Mouse (Mus musculus) limb, embryonic 10.5 days (tissue): ENCODE measurements at regions not wholly inside any gene's neighbourhood (a gene's known extent, or its start where the extent isn't known, plus 50 kb on each side); places are given as distances from the start of the nearest gene placed in this dataset.

Experiments used
- DNase-seq: peaks from one replicate; pipeline ENCODE4 v3.0.0-alpha.2; 2017; ENCODE audit warnings: low spot score
- H3K27ac ChIP-seq: fragments of 300-500 bp; sonication (generic); 2 replicates; pipeline ENCODE4 v1.5.1; 2016; ENCODE audit warnings: mild to moderate bottlenecking
- H3K27me3 ChIP-seq: fragments of 300-500 bp; sonication (generic); 2 replicates; pipeline ENCODE4 v1.6.1; 2016; ENCODE audit warnings: low read depth, mild to moderate bottlenecking; ENCODE audit not compliant: poor library complexity, severe bottlenecking
- H3K36me3 ChIP-seq: fragments of 300-500 bp; sonication (generic); 2 replicates; pipeline ENCODE4 v1.6.1; 2016; ENCODE audit warnings: mild to moderate bottlenecking, moderate library complexity
- H3K4me1 ChIP-seq: fragments of 300-500 bp; sonication (generic); 2 replicates; pipeline ENCODE4 v1.6.1; 2016
- H3K4me3 ChIP-seq: fragments of 300-500 bp; sonication (generic); 2 replicates; pipeline ENCODE4 v1.5.1; 2016; ENCODE audit warnings: mild to moderate bottlenecking, moderate library complexity
- H3K9me3 ChIP-seq: fragments of 300-500 bp; sonication (generic); replicated peaks from 2 replicates; pipeline ENCODE4 v1.6.1; 2016; ENCODE audit warnings: mild to moderate bottlenecking
- WGBS: fragments of 180-500 bp; shearing (Covaris S2); methylation state at CpG from one replicate; pipeline ENCODE4 v1.1.7; 2016; 5-methylcytosine and 5-hydroxymethylcytosine counted together

DNA sequence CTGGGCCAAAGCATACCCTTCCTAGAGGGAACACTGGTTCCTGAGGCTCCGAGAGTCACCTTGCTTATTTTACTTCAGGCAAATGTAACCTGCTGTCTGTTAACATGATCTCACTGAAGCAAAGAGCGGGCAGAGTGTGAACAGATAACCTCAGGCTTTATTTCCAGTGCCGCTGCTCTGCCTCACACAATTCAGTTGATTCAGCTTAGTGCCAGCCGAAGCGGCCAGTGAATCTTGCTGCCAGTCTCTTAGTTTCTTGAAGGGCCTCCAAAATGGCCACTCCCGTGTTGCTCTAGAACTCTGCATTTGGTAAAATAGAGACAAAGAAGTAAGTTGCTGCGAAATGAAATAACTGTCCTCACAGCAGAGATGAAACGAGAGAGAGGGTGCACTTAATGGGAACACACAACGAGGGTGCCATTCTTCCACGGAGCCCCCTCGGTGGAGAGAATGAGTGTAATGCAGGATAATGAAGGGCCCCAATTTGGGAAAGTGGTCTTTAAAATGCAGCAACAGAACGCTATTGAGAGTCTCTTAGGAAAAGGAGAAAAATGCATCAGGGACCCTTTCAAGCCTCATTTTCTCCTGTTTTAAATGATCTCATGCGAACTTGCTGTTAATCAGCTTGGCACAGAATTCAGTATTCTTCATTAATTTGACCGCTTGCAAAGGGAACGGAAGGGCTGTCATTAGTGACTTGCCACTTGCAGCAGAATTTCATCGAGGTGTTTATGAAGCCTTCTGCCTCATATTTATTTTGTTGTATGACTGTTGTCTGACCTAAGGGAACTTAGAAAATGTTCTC is 81.2 kb upstream of the Mmadhc start:
- 85% methylated on average over 16 of the region's 16 CpGs for WGBS
- Histone ChIP-seq H3K4me3 (no peak overlapping the region), H3K27ac (no peak overlapping the region), H3K36me3 (no peaks in the 10 kb centered on the region), H3K9me3 (no peaks in the 10 kb centered on the region), H3K27me3 (no peaks in the 10 kb centered on the region), H3K4me1 (no peaks in the 10 kb centered on the region)
- DNase-seq: no peak

DNA sequence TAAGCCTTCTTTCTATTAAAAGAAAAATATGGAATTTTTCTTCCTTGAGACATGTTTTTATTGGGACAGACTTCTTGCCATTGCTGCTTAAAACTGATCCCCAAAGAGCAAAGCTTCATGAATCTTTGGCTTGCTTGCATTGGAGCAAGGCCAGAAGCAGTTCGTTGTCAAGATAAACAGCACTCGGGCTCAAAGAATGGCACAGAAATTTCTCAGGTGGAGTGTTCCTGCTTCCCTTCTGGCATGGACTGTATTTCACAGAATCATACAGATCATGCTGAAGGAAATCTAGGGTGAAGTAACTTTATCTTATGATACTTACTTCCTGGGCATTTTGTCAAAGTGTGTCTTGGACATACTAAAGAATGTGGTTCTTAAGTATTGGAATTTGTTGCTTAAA is 77.0 kb upstream of the Mmadhc start:
- Histone ChIP-seq H3K27ac (no peak overlapping the region), H3K9me3 (no peaks in the 10 kb centered on the region), H3K4me3 (no peak overlapping the region), H3K27me3 (no peaks in the 10 kb centered on the region), H3K4me1 (no peaks in the 10 kb centered on the region), H3K36me3 (no peaks in the 10 kb centered on the region)
- DNase-seq: no peak
- WGBS: 85% methylated on average over 2 of the region's 2 CpGs

DNA sequence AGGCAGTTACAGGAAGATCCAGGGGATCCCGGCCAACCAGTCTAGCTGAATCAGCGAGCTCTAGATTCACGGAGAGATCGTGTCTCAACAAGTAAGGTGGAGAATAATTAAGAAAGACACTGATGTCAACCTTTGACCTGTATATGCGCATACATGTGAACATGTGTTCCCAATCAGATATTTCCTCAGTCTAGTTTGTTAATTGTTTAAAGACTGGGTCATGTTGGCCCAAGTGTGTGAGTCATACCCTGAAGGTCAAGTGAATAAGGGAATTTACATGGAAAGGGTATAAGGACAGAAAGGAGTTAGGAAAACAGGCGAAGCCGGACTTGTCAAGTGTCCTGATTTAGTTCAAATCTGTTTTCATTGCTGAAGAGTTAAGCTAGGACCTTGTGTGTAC is 76.4 kb upstream of the Mmadhc start:
- Histone ChIP-seq H3K4me1 (no peaks in the 10 kb centered on the region; the same call in 1 of the 2 replicates), H3K9me3 (no peaks in the 10 kb centered on the region), H3K4me3 (no peak overlapping the region), H3K27ac (no peak overlapping the region), H3K36me3 (no peaks in the 10 kb centered on the region), H3K27me3 (no peaks in the 10 kb centered on the region)
- DNase-seq: no peak
- WGBS: 71% methylated on average over 7 of the region's 7 CpGs

DNA sequence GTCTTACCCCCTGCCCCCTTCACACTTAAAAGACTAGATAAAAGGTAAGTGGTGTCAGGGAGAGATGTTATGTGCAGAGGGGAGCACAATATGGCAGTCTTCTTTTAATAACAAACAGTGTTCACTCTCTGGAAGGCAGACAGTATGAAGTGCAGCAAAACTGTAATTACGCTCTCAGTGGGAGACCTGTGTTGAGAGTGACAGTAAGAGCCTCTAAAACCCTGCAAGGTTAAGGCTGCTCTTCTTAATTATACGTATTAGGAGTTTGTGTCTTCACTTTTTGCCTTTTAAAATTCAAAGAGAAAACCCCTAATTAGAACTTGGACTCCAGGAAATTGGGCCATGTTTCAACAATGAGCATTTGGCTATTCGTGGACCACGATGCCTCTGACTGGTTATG is 72.2 kb upstream of the Mmadhc start:
- no peak overlapping the region for H3K27ac ChIP-seq
- H3K27me3 ChIP-seq: no peaks in the 10 kb centered on the region
- no peaks in the 10 kb centered on the region for H3K36me3 ChIP-seq
- 65% methylated on average over 4 of the region's 4 CpGs for WGBS
- peaks cover 3% of the 10 kb centered on the region; the same call in 1 of the 2 replicates for H3K4me1 ChIP-seq
- no peak overlapping the region for H3K4me3 ChIP-seq
- H3K9me3 ChIP-seq: no peaks in the 10 kb centered on the region
- no peak for DNase-seq

DNA sequence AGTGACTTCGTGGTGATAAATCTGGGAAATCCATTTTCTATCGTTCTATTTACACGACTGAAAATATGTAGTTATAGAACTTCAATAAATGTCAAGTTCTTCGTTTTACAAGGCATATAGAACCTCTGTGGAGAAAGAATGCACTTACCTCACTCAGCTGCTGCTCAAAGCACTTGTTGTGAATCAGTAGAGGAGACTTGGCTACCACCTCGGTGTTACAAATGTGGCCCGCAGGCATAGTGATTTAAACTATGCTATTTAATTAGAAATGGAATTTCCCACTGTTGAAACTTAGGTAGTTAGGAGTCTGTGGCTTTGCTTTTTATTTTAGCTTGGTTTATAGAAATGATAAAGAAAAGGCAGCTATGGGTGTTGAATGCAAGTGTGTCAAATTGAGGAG is 71.8 kb upstream of the Mmadhc start:
- Histone ChIP-seq H3K9me3 (no peaks in the 10 kb centered on the region), H3K27me3 (no peaks in the 10 kb centered on the region), H3K4me1 (peaks cover 3% of the 10 kb centered on the region; the same call in 1 of the 2 replicates), H3K27ac (no peak overlapping the region), H3K4me3 (no peak overlapping the region), H3K36me3 (no peaks in the 10 kb centered on the region)
- WGBS: 82% methylated on average over 6 of the region's 6 CpGs
- DNase-seq: no peak

DNA sequence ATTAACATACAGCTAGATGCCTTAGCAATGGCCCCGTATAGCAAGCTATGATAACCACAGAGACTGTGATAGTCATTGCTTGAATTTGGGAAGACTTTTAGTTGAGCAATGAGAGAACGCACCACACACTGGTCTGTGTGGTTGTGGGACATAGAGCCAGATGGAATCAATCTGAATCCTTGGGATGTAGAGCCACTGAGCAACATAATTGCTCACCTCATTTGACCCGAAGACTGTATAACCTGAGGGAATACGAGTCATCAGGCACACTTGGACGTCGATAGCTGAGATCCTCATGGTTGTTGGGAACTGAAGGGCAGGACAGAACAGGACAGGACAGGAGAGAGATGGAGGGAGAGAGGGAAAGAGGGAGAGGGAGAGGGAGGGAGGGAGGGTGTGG is 68.6 kb upstream of the Mmadhc start:
- Histone ChIP-seq H3K27me3 (no peaks in the 10 kb centered on the region), H3K9me3 (no peaks in the 10 kb centered on the region), H3K36me3 (no peaks in the 10 kb centered on the region), H3K27ac (no peak overlapping the region), H3K4me1 (peaks cover 3% of the 10 kb centered on the region; the same call in 1 of the 2 replicates), H3K4me3 (no peak overlapping the region)
- DNase-seq: no peak
- 69% methylated on average over 6 of the region's 6 CpGs for WGBS

DNA sequence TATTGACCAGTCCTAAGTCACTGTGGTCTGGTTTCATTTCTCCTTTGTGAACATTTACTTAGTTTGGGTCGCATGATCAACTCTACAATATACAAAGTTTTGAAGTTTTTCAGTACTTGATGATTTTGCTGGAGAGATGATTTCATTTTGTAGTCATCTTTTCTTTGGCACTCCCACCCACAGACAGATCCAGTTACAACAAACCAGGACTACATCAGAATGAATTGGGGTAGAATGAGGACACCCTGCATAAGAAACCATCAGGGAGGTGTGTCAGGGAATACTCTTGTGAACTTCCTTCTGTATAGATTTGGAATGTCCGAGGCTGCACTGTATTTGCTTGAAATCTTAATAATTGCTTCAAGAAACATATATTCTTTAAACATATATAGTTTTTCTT is 59.5 kb upstream of the Mmadhc start:
- H3K4me1 ChIP-seq: no peaks in the 10 kb centered on the region
- H3K4me3 ChIP-seq: no peak overlapping the region
- H3K27ac ChIP-seq: no peak overlapping the region
- no peaks in the 10 kb centered on the region for H3K36me3 ChIP-seq
- no peaks in the 10 kb centered on the region for H3K27me3 ChIP-seq
- H3K9me3 ChIP-seq: no peaks in the 10 kb centered on the region
- DNase-seq: no peak
- 94% methylated on average over 2 of the region's 2 CpGs for WGBS

DNA sequence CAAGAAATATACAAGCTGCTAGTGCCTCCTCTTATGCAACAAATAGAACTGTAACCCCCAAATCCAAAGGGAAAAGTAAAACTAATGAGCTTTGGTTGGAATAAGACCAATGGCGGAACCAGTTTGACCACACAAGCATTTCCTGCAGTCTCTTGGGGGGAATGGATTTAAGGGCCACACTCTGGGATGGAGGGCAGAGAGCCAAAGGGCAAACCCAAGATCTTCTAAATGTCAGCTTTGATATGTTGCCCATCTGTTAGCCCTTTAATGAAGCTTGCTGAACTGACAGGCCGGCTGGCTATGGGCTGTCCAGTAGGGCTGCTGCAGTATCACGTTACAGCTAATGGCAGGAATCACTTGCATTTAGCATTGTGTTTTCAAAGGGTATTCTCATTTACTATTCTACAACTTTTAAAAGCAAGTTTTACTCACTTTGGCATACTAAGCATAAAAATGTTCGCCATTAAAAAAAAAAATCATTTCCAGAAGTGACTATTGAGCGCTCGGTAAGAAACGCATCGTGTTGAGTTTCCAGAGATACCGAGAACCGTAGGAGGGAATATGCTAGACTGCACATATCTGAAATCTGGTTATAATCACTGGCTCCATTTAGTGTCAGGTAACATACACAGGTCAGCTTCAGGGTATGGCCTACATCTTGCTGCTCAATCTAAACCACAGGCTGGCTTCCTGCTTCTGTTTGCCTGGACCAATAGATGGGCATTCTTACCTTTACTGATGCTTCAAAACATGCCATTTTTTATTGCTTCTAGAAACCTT is 51.1 kb upstream of the Mmadhc start:
- H3K4me3 ChIP-seq: no peak overlapping the region; the same call in 1 of the 2 replicates
- no peaks in the 10 kb centered on the region for H3K9me3 ChIP-seq
- peaks cover 22% of the 10 kb centered on the region for H3K4me1 ChIP-seq
- 23% methylated on average over 10 of the region's 10 CpGs for WGBS
- no peaks in the 10 kb centered on the region for H3K36me3 ChIP-seq
- no peak overlapping the region for H3K27ac ChIP-seq
- peak; percentile 63 for DNase-seq
- no peaks in the 10 kb centered on the region for H3K27me3 ChIP-seq
